Mouse (Mus musculus) bone marrow, adult 2 months (tissue): ENCODE data around the gene Slc6a20a. TPM values are rescaled to one million over a fixed set of nuclear protein-coding genes. Genes with fewer than 3 reads are reported as not detected.
"Not testable (repeated sequence)": the region's sequence is repeated elsewhere in the genome, so short reads cannot be mapped to it uniquely, and the experiment has no call there.

Source experiments
- H3K27ac ChIP-seq: fragments of 200-500 bp; 2 replicates; pipeline ENCODE4 v1.5.1; 2012; ENCODE audit warnings: low read depth, mild to moderate bottlenecking, control low read depth, inconsistent platforms, low read length; ENCODE audit not compliant: control insufficient read depth, poor library complexity, insufficient read depth
- H3K4me1 ChIP-seq: fragments of 200-500 bp; 2 replicates; pipeline ENCODE4 v1.6.1; 2011; ENCODE audit warnings: low read length; ENCODE audit not compliant: control insufficient read depth, insufficient read depth
- H3K4me3 ChIP-seq: fragments of 200-500 bp; replicated peaks from 2 replicates; pipeline ENCODE3; 2011; ENCODE audit warnings: mild to moderate bottlenecking, low read depth, low read length, control low read depth; ENCODE audit not compliant: control insufficient read depth
- CTCF ChIP-seq: fragments of 200-500 bp; IDR thresholded peaks from 2 replicates; pipeline ENCODE4 v1.5.1; 2011; ENCODE audit warnings: low read length, control low read depth; ENCODE audit not compliant: control insufficient read depth, insufficient read depth
- POLR2A ChIP-seq: fragments of 200-500 bp; IDR thresholded peaks from 2 replicates; pipeline ENCODE4 v1.6.1; 2011; ENCODE audit warnings: low read depth, mild to moderate bottlenecking, control low read depth, low read length, borderline replicate concordance; ENCODE audit not compliant: control insufficient read depth
- WGBS: fragments of 180-500 bp; shearing (Covaris S2); methylation state at CpG from one replicate; pipeline ENCODE4 v1.1.7; 2018; 5-methylcytosine and 5-hydroxymethylcytosine counted together
- polyA plus RNA-seq: library from polyadenylated mRNA; stranded (reverse); fragments of >200 nt; gene quantifications from 2 replicates; pipeline ENCODE4 v1.2.4, GENCODE M21; 2011; ENCODE audit warnings: low replicate concordance; ENCODE audit not compliant: missing spikeins, insufficient read depth, insufficient read length

Slc6a20a gene
- polyA plus RNA-seq, 1 experiment: 20.2 TPM

GRCm38 (mm10) chr9:123695634-123696302, 17.1 kb upstream of the Slc6a20a start:
- Histone ChIP-seq H3K27ac (no peak overlapping the region), H3K4me1 (no peaks in the 10 kb centered on the region; the same call in 1 of the 2 replicates), H3K4me3 (no peak overlapping the region)
- WGBS: 86% methylated on average over 3 of the region's 3 CpGs
- TF ChIP-seq CTCF (no peak), POLR2A (no peak)

- WGBS: 51% methylated on average over 1 of the region's 1 CpGs
- no peak overlapping the region for H3K4me3 ChIP-seq
- H3K27ac ChIP-seq: no peak overlapping the region
- H3K4me1 ChIP-seq: no peaks in the 10 kb centered on the region
- TF ChIP-seq POLR2A (no peak), CTCF (no peak)
These were observed 9.5 kb upstream of the Slc6a20a start for GRCm38 (mm10) chr9:123688227-123688626.

GRCm38 (mm10) chr9:123686206-123686605, 7.5 kb upstream of the Slc6a20a start:
- H3K4me3 ChIP-seq: no peak overlapping the region
- TF ChIP-seq CTCF (no peak), POLR2A (no peak)
- WGBS: 62% methylated on average over 5 of the region's 5 CpGs
- no peaks in the 10 kb centered on the region for H3K4me1 ChIP-seq
- H3K27ac ChIP-seq: no peak overlapping the region

DNA sequence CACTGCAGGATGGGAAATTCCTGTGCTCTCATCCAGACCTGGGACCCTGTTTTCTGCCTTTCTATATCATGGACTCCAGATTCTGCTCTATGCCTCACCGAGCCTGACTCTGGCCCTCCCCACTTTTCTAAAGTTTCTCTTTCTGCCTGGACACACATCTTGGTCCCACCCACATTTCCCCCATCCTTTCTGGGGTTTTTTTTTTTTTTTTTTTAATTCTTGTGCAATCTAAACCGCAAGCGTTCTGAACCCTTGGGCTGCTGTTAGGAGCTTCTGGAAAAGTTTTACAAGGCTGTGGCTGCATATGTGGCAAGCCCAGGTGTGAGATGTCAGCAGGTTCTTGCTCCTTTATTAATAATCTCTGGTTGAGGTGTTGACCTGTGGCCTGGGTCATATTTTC, 5.0 kb upstream of the Slc6a20a start:
- Histone ChIP-seq H3K4me1 (no peaks in the 10 kb centered on the region), H3K4me3 (no peak overlapping the region), H3K27ac (no peak overlapping the region)
- 9% methylated on average over 3 of the region's 3 CpGs for WGBS
- no peak for TF ChIP-seq CTCF
- no peak for TF ChIP-seq POLR2A

DNA sequence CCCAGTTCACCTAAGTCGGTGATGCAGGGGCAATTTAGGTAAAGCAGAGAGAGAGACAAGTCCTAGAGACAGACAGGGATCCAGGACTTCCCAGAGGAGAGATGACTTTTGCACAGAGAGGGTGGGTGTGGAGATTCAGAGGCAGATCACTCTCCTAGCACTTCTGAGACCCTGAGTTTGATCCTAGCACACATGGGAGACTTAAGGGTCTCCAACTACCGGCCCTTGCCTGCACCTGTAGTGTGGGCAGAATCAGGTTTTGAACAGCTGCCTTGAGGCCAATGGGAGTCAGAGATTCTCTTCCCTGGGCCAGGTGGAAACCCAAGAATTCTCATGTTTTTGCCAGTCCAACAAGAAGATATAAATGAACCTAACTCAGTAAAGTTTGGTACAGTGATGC, 513 bp upstream of the Slc6a20a start:
- Histone ChIP-seq H3K27ac (no peak overlapping the region), H3K4me3 (no peak overlapping the region), H3K4me1 (no peaks in the 10 kb centered on the region)
- 52% methylated on average over 2 of the region's 2 CpGs for WGBS
- TF ChIP-seq POLR2A (no peak), CTCF (no peak)

GRCm38 (mm10) chr9:123665645-123666044, 13.0 kb downstream of the Slc6a20a start:
- no peak overlapping the region for H3K4me3 ChIP-seq
- no peaks in the 10 kb centered on the region for H3K4me1 ChIP-seq
- TF ChIP-seq POLR2A (no peak), CTCF (peak; percentile 53)
- WGBS: 38% methylated on average over 5 of the region's 5 CpGs
- no peak overlapping the region for H3K27ac ChIP-seq

DNA sequence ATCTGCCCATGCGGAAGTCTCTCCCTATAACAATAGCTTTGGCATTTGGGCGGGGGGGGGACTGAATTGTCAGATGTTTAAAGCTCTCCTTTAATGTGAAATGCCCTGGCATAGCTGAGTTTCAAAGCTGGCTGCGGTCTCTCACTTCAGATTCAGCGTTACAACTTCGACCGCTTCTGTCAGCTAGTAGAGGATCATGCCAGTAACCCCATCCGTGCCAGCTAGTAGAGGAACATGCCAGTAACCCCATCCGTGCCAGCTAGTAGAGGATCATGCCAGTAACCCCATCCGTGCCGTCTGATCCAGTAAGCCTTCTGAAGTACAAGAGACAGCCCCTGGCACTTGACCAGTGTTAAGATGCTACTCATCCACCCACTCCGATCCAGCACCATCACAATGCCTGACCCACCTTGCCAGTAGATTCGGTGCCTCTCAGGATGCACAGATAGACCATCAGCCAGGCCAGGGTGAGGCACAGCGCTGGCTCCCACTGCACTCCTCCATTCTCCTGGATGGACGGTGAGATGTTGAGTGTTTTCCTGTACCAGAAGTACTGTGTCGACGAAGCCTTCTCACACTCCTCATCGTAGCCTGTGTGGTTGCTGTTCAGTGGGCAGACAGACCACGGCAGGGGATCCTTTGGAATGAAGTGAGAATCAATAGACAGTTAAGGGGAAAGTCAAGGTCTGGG, 18.6 kb downstream of the Slc6a20a start:
- WGBS: 93% methylated on average over 18 of the region's 18 CpGs
- not testable (repeated sequence) for H3K27ac ChIP-seq, H3K4me1 ChIP-seq, H3K4me3 ChIP-seq

DNA sequence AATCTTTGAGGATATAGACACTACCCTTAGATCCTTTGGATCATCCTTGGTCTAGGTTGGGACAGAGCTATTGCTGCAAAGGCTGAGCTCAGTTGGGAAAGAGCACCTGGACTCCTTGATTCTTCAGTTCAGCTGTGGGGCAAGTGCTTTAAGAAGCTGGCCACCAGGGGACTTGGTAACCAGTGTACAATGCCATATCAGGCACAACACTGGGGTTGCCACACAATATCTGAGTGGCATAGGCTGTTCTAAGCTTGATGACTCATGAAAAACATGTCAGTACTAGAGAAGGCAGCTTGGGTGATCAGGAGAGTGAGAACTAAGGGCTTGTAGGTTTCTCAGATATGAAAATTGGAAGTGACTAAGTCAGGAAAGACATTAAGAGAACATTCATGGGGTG, 19.7 kb downstream of the Slc6a20a start:
- H3K4me3 ChIP-seq: no peak overlapping the region
- no peaks in the 10 kb centered on the region for H3K4me1 ChIP-seq
- H3K27ac ChIP-seq: no peak overlapping the region
- no peak for TF ChIP-seq POLR2A
- TF ChIP-seq CTCF: no peak

DNA sequence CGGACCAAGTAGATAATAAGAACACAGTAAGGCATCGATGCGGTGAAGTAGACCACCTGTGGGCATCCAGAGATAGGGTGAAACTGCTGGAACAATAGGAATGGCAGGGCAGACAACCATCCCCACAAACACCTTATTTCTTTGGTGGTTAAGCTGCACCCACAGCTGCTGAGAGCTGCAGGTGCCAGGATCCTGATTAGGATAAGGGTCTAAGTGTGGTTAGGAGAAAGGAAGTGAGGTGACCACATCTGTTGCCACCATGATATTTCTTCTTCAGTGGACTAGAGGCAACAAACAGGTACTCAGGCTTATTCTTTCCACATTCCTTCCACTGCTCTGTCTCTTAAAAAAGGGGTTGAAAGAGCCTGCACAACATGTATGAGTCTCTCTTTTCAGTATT, 21.2 kb downstream of the Slc6a20a start:
- Histone ChIP-seq H3K27ac (no peak overlapping the region), H3K4me1 (no peaks in the 10 kb centered on the region), H3K4me3 (no peak overlapping the region)
- 31% methylated on average over 3 of the region's 3 CpGs for WGBS
- no peak for TF ChIP-seq POLR2A
- no peak for TF ChIP-seq CTCF
